Mouse (Mus musculus) naive thymus-derived CD4-positive, alpha-beta T cell, adult 5 months (primary cell): ENCODE measurements around the gene Serpina1d. TPM values are rescaled to one million over a fixed set of nuclear protein-coding genes. Genes with fewer than 3 reads are reported as not detected.

Source experiments
- polyA plus RNA-seq: library from polyadenylated mRNA; unstranded; fragments of 100-300 nt; shearing (Covaris generic); gene quantifications from one replicate; pipeline ENCODE4 v1.2.1, GENCODE M21; 2017

The Serpina1d gene
- not detected for polyA plus RNA-seq

GRCm38 (mm10) chr12:103773246-103773851, at the start of gene Serpina1d:
TSS of gene Serpina1d (minus strand) at chr12:103773592.

Other genes starting within 250 kb of the Serpina1d start
- not detected for gene Ppp4r4, start 241.3 kb downstream of the Serpina1d start, polyA plus RNA-seq
- gene Serpina10, start 142.1 kb downstream of the Serpina1d start, polyA plus RNA-seq: not detected
- not detected for gene Serpina6, start 116.4 kb downstream of the Serpina1d start, polyA plus RNA-seq
- gene Serpina16, start 97.5 kb downstream of the Serpina1d start, polyA plus RNA-seq: not detected
- not detected for gene Serpina1f, start 78.1 kb downstream of the Serpina1d start, polyA plus RNA-seq
- gene Serpina1b, start 56.8 kb upstream of the Serpina1d start, polyA plus RNA-seq: not detected
- gene Serpina1a, start 90.0 kb upstream of the Serpina1d start, polyA plus RNA-seq: not detected
- not detected for gene Serpina1c, start 131.3 kb upstream of the Serpina1d start, polyA plus RNA-seq
- not detected for gene Serpina1e, start 185.4 kb upstream of the Serpina1d start, polyA plus RNA-seq
- gene Serpina11, start 216.4 kb upstream of the Serpina1d start, polyA plus RNA-seq: not detected
- gene Serpina9, start 240.2 kb upstream of the Serpina1d start, polyA plus RNA-seq: not detected